1 mouse cellular context compared by ENCODE assay signal in the genomic region with DNA sequence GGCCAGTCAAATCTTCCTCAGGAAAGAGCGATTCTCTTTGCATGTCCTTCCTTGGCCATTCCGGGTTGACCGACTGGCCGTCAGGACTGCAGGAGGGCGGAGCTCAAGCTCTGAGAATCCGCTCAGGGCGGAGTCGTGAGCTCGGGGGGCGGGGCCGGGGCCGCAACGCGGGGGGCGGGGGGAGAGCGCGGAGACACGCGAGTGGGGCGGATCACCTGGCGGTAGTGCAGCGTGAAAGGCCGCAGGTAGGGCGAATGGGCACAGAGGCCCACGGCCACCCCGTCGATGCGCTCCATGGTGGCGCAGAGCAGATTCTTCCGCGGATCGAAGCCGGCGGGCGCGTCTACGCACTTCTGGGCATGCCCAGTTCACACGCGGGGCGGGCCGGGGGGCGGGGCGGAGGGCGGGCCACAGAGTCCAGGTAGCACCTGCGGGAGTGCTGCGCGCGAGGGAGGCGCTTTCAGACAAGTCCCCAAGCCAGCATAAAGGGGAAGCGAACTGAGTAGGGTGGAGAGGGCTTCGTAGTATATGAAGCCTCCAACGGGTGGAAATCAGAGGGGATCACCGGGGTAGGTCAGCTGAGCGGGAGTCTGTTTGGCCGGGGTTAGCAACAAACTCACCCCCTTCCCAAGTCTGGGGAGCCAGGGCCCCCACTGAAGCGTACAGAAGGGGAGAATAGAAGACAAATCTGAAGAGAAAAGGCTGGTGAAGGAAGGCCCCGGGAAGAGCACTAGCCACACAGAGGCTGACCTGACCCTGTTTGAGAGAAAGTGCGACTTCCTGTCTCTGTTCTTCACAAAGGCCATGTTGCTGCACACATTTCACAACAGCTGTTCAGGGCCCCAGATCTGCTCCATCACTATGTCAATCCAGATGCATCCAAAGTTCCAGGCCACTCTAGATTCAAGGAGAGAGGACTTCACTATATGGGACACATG.
TF ChIP-seq lines count a peak whose summit lies in the region.

A gene (minus strand): TSS at position 349 of the 938 bp plus-strand sequence.

TF ChIP-seq in MEL, 35 proteins besides CTCF, POLR2A, EP300 and RAD21 (continued from another document):
- TF ChIP-seq HCFC1 (IDR thresholded peaks at IDR 0.05; ENCODE audit: low read depth, low read length) (peak; percentile 64), JUND (IDR thresholded peaks at IDR 0.05; ENCODE audit: low read depth, low read length) (no peak)
